Mouse (Mus musculus) yolk sac, embryonic 10.5 days (tissue): ENCODE measurements around the gene Cbx7.

ENCODE experiments used
- DNase-seq: peaks from one replicate; pipeline ENCODE4 v3.0.0-alpha.2; 2017; ENCODE audit warnings: low spot score

Gene Cbx7

GRCm38 (mm10) chr15:79892995-79893823 is 77.7 kb downstream of the Cbx7 start:
- no peak for DNase-seq

GRCm38 (mm10) chr15:79892213-79892541 is 78.7 kb downstream of the Cbx7 start:
- peak; percentile 24 for DNase-seq

GRCm38 (mm10) chr15:79891436-79892212 is 79.3 kb downstream of the Cbx7 start, which contains the start of gene Apobec3:
TSS of gene Apobec3 (plus strand) at chr15:79891659.
- DNase-seq = no peak

GRCm38 (mm10) chr15:79884820-79885219 is 86.1 kb downstream of the Cbx7 start:
- DNase-seq = no peak

GRCm38 (mm10) chr15:79883352-79883822 is 87.5 kb downstream of the Cbx7 start:
- peak; percentile 85 for DNase-seq

GRCm38 (mm10) chr15:79882623-79883267 is 88.2 kb downstream of the Cbx7 start:
- no peak for DNase-seq

GRCm38 (mm10) chr15:79880477-79880876 is 90.4 kb downstream of the Cbx7 start:
- DNase-seq = no peak

- DNase-seq = no peak
Observed at GRCm38 (mm10) chr15:79879319-79879718, 91.6 kb downstream of the Cbx7 start.

- DNase-seq = no peak
Observed at GRCm38 (mm10) chr15:79878725-79879136, 92.2 kb downstream of the Cbx7 start.

- DNase-seq = no peak
Observed at GRCm38 (mm10) chr15:79875261-79875995, 95.5 kb downstream of the Cbx7 start.

GRCm38 (mm10) chr15:79873995-79874394 is 96.9 kb downstream of the Cbx7 start:
- DNase-seq = no peak

GRCm38 (mm10) chr15:79873545-79873944 is 97.4 kb downstream of the Cbx7 start:
- no peak for DNase-seq

- DNase-seq = no peak
Observed at GRCm38 (mm10) chr15:79867260-79868002, 103.5 kb downstream of the Cbx7 start.
